Mouse (Mus musculus) bone marrow, adult 2 months (tissue): ENCODE data around the gene Vezf1. TPM values are rescaled to one million over a fixed set of nuclear protein-coding genes. Genes with fewer than 3 reads are reported as not detected.

Experiments
- H3K27ac ChIP-seq: fragments of 200-500 bp; 2 replicates; pipeline ENCODE4 v1.5.1; 2012; ENCODE audit warnings: low read depth, mild to moderate bottlenecking, control low read depth, inconsistent platforms, low read length; ENCODE audit not compliant: control insufficient read depth, poor library complexity, insufficient read depth
- H3K4me1 ChIP-seq: fragments of 200-500 bp; 2 replicates; pipeline ENCODE4 v1.6.1; 2011; ENCODE audit warnings: low read length; ENCODE audit not compliant: control insufficient read depth, insufficient read depth
- H3K4me3 ChIP-seq: fragments of 200-500 bp; replicated peaks from 2 replicates; pipeline ENCODE3; 2011; ENCODE audit warnings: mild to moderate bottlenecking, low read depth, low read length, control low read depth; ENCODE audit not compliant: control insufficient read depth
- CTCF ChIP-seq: fragments of 200-500 bp; IDR thresholded peaks from 2 replicates; pipeline ENCODE4 v1.5.1; 2011; ENCODE audit warnings: low read length, control low read depth; ENCODE audit not compliant: control insufficient read depth, insufficient read depth
- POLR2A ChIP-seq: fragments of 200-500 bp; IDR thresholded peaks from 2 replicates; pipeline ENCODE4 v1.6.1; 2011; ENCODE audit warnings: low read depth, mild to moderate bottlenecking, control low read depth, low read length, borderline replicate concordance; ENCODE audit not compliant: control insufficient read depth
- WGBS: fragments of 180-500 bp; shearing (Covaris S2); methylation state at CpG from one replicate; pipeline ENCODE4 v1.1.7; 2018; 5-methylcytosine and 5-hydroxymethylcytosine counted together
- polyA plus RNA-seq: library from polyadenylated mRNA; stranded (reverse); fragments of >200 nt; gene quantifications from 2 replicates; pipeline ENCODE4 v1.2.4, GENCODE M21; 2011; ENCODE audit warnings: low replicate concordance; ENCODE audit not compliant: missing spikeins, insufficient read depth, insufficient read length

Vezf1 gene
- polyA plus RNA-seq, 1 experiment, result 16.7 TPM

- Histone ChIP-seq H3K4me3 (no peak overlapping the region), H3K4me1 (no peaks in the 10 kb centered on the region), H3K27ac (no peak overlapping the region)
- 46% methylated on average over 2 of the region's 2 CpGs for WGBS
- TF ChIP-seq POLR2A (no peak), CTCF (peak; percentile 55)
These were observed 8.9 kb upstream of the Vezf1 start for GRCm38 (mm10) chr11:88059141-88059540.

- no peak overlapping the region for H3K4me3 ChIP-seq
- H3K27ac ChIP-seq, result no peak overlapping the region
- TF ChIP-seq CTCF (peak; percentile 28), POLR2A (no peak)
- no peaks in the 10 kb centered on the region for H3K4me1 ChIP-seq
- WGBS, result 36% methylated on average over 2 of the region's 2 CpGs
These were observed 6.0 kb upstream of the Vezf1 start for GRCm38 (mm10) chr11:88061892-88062625.

- Histone ChIP-seq H3K27ac (no peak overlapping the region), H3K4me1 (peaks cover 1% of the 10 kb centered on the region; the same call in 1 of the 2 replicates), H3K4me3 (no peak overlapping the region)
- no peak for TF ChIP-seq POLR2A
- TF ChIP-seq CTCF, result no peak
These were observed 2.3 kb upstream of the Vezf1 start for GRCm38 (mm10) chr11:88065732-88066131.

- Histone ChIP-seq H3K27ac (peak overlapping the region; percentile 77), H3K4me1 (peaks cover 1% of the 10 kb centered on the region; the same call in 1 of the 2 replicates), H3K4me3 (peak overlapping the region; percentile 96)
- WGBS, result 3% methylated on average over 8 of the region's 8 CpGs
- no peak for TF ChIP-seq POLR2A
- no peak for TF ChIP-seq CTCF
These were observed 891 bp upstream of the Vezf1 start for GRCm38 (mm10) chr11:88067191-88067585.

GRCm38 (mm10) chr11:88068411-88069245, 549 bp downstream of the Vezf1 start:
- TF ChIP-seq CTCF, result no peak
- no peak for TF ChIP-seq POLR2A
- H3K4me3 ChIP-seq, result peak overlapping the region; percentile 99
- H3K27ac ChIP-seq, result peak overlapping the region; percentile 77
- under 1% methylated on average over 83 of the region's 92 CpGs for WGBS
- H3K4me1 ChIP-seq, result peaks cover 1% of the 10 kb centered on the region; the same call in 1 of the 2 replicates

GRCm38 (mm10) chr11:88069246-88069570, 1.1 kb downstream of the Vezf1 start:
- Histone ChIP-seq H3K4me1 (peaks cover 1% of the 10 kb centered on the region; the same call in 1 of the 2 replicates), H3K27ac (no peak overlapping the region)
- under 1% methylated on average over 12 of the region's 12 CpGs for WGBS

GRCm38 (mm10) chr11:88070392-88070791, 2.3 kb downstream of the Vezf1 start:
- H3K4me1 ChIP-seq, result peaks cover 1% of the 10 kb centered on the region; the same call in 1 of the 2 replicates
- 18% methylated on average over 4 of the region's 4 CpGs for WGBS
- no peak overlapping the region for H3K4me3 ChIP-seq
- H3K27ac ChIP-seq, result no peak overlapping the region
- no peak for TF ChIP-seq POLR2A
- TF ChIP-seq CTCF, result no peak

More at GRCm38 (mm10) chr11:88069246-88069570, 1.1 kb downstream of the Vezf1 start:
- peak overlapping the region; percentile 99 for H3K4me3 ChIP-seq
- no peak for TF ChIP-seq POLR2A
- TF ChIP-seq CTCF, result no peak

GRCm38 (mm10) chr11:88071113-88071512, 3.0 kb downstream of the Vezf1 start:
- 83% methylated on average over 5 of the region's 5 CpGs for WGBS
- Histone ChIP-seq H3K27ac (no peak overlapping the region), H3K4me3 (no peak overlapping the region), H3K4me1 (peaks cover 1% of the 10 kb centered on the region; the same call in 1 of the 2 replicates)
- TF ChIP-seq CTCF, result no peak
- no peak for TF ChIP-seq POLR2A
